Mouse (Mus musculus) layer of hippocampus, adult 18-20 months (tissue): Measurements from ENCODE around the gene Timm17a. TPM values are rescaled to one million over a fixed set of nuclear protein-coding genes. Genes with fewer than 3 reads are reported as not detected.
A peak's percentile ranks its signal among the peaks of the same experiment; 100 is the strongest.

Experiments
- DNase-seq, 2 experiments: peaks; one replicate each; pipeline ENCODE4 v3.0.0; 2022; ENCODE audit warnings: low spot score in 2 of 2
- long read RNA-seq: library from polyadenylated mRNA; stranded (forward); transcript quantifications from one replicate; pipeline ENCODE4 v2.0.0, GENCODE M21; 2021
- total RNA-seq, 2 experiments: library from RNA; stranded (reverse); gene quantifications; 2 replicates each; pipeline ENCODE4 v1.2.3; 2021

The Timm17a gene
- 100 to 1,000 TPM; 181 to 183 TPM for total RNA-seq
- long read RNA-seq, full-length matches to known transcripts = 76 of 86 reads
- long read RNA-seq, partial matches to known transcripts = 3 of 86 reads
- long read RNA-seq, other reads (novel, unspliced or antisense) = 7 of 86 reads

GRCm38 (mm10) chr1:135313284-135314031, at the start of gene Timm17a:
Gene Timm17a (minus strand): TSS chr1:135313778.
- peak; percentile 92 to 96 for DNase-seq

- no peak for DNase-seq
Observed at GRCm38 (mm10) chr1:135362115-135362514, 48.5 kb upstream of the Timm17a start.

GRCm38 (mm10) chr1:135361491-135361890, 47.9 kb upstream of the Timm17a start:
- no peak for DNase-seq

- DNase-seq = no peak
Observed at GRCm38 (mm10) chr1:135359071-135359470, 45.5 kb upstream of the Timm17a start.

GRCm38 (mm10) chr1:135351953-135352352, 38.4 kb upstream of the Timm17a start:
- DNase-seq = no peak

GRCm38 (mm10) chr1:135347498-135348169, 34.1 kb upstream of the Timm17a start:
- DNase-seq = peak in 1 of 2 experiments; percentile 66

- no peak for DNase-seq
Observed at GRCm38 (mm10) chr1:135346891-135347290, 33.3 kb upstream of the Timm17a start.

GRCm38 (mm10) chr1:135344026-135344425, 30.4 kb upstream of the Timm17a start:
- no peak for DNase-seq

GRCm38 (mm10) chr1:135341947-135342346, 28.4 kb upstream of the Timm17a start:
- no peak for DNase-seq

GRCm38 (mm10) chr1:135330578-135330977, 17.0 kb upstream of the Timm17a start:
- DNase-seq = no peak

- DNase-seq = peak in 1 of 2 experiments; percentile 30
Observed at GRCm38 (mm10) chr1:135328368-135328767, 14.8 kb upstream of the Timm17a start.

GRCm38 (mm10) chr1:135325934-135326333, 12.4 kb upstream of the Timm17a start:
- DNase-seq = no peak

- no peak for DNase-seq
Observed at GRCm38 (mm10) chr1:135324571-135324970, 11.0 kb upstream of the Timm17a start, which contains the start of gene Lmod1. Gene Lmod1 (plus strand): TSS chr1:135324807.

GRCm38 (mm10) chr1:135323367-135323901, 9.9 kb upstream of the Timm17a start:
- no peak for DNase-seq

GRCm38 (mm10) chr1:135312201-135312600, 1.4 kb downstream of the Timm17a start:
- no peak for DNase-seq

- DNase-seq = no peak
Observed at GRCm38 (mm10) chr1:135311356-135311755, 2.2 kb downstream of the Timm17a start.

- DNase-seq = no peak
Observed at GRCm38 (mm10) chr1:135290908-135291307, 22.7 kb downstream of the Timm17a start.

- no peak for DNase-seq
Observed at GRCm38 (mm10) chr1:135286311-135286710, 27.3 kb downstream of the Timm17a start.

GRCm38 (mm10) chr1:135283826-135284291, 29.7 kb downstream of the Timm17a start, which contains the start of gene Rnpep:
Gene Rnpep (minus strand): TSS chr1:135284084.
- peak; percentile 53 to 74 for DNase-seq

GRCm38 (mm10) chr1:135283287-135283825, 30.2 kb downstream of the Timm17a start:
- DNase-seq = no peak

GRCm38 (mm10) chr1:135282536-135283286, 30.9 kb downstream of the Timm17a start:
- no peak for DNase-seq
